Mouse (Mus musculus): ENCODE measurements around the gene Col4a6. TPM values are rescaled to one million over a fixed set of nuclear protein-coding genes. Genes with fewer than 3 reads are reported as not detected.
A peak's percentile ranks its signal among the peaks of the same experiment; 100 is the strongest.

The Col4a6 gene
- polyA plus RNA-seq (2015; fragmentation: Nextera tagmentation; extraction: Ambion mirVana), result 2.2 and 2.5 TPM in 2 replicates

GRCm38 (mm10) chrX:141473470-141474302, at the start of gene Col4a6:
TSS of gene Col4a6 (minus strand) at chrX:141474076.
- Histone ChIP-seq H3K36me3 (no peaks in the 10 kb centered on the region), H3K27me3 (peaks cover 48% of the 10 kb centered on the region), H3K9me3 (no peaks in the 10 kb centered on the region), H3K4me1 (replicated peaks) (no peaks in the 10 kb centered on the region), H3K9ac (peak within 1 kb of the TSS; percentile 49; the same call in 1 of the 2 replicates), H3K4me3 (peak within 1 kb of the TSS; percentile 43), H3K27ac (replicated peaks) (no peak within 1 kb of the TSS), H3K4me2 (peak within 1 kb of the TSS; percentile 63)
- WGBS, result 24% methylated on average over 16 of the region's 16 CpGs
- ATAC-seq (ENCODE audit: low read depth), result no peak

DNA sequence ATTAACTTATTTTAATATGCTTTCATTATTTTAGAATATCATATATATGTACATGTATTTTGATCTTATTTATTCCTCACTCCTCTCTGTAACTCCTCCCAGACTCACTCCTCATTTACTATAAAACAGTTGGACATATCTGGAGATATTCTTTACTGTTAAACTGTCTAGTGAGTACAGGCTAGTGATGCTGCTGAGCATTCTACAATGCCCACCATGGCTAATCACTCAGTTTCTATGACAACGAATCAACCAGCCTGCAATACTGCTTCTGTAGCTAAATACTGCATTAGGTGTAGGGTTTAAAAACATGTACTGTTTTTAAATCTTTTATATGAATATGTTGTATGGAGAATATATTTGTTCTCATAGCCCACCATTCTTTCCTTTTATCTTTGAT, 29.2 kb upstream of the Col4a6 start:
- 81% methylated on average over 1 of the region's 1 CpGs for WGBS
- H3K9me3 ChIP-seq, result no peaks in the 10 kb centered on the region
- no peak overlapping the region for H3K9ac ChIP-seq
- no peaks in the 10 kb centered on the region for H3K4me1 ChIP-seq (replicated peaks)
- no peak overlapping the region for H3K4me3 ChIP-seq
- no peak overlapping the region for H3K27ac ChIP-seq (replicated peaks)
- peaks cover 5% of the 10 kb centered on the region for H3K27me3 ChIP-seq
- no peak overlapping the region for H3K4me2 ChIP-seq
- ATAC-seq (ENCODE audit: low read depth), result no peak
- no peaks in the 10 kb centered on the region for H3K36me3 ChIP-seq

DNA sequence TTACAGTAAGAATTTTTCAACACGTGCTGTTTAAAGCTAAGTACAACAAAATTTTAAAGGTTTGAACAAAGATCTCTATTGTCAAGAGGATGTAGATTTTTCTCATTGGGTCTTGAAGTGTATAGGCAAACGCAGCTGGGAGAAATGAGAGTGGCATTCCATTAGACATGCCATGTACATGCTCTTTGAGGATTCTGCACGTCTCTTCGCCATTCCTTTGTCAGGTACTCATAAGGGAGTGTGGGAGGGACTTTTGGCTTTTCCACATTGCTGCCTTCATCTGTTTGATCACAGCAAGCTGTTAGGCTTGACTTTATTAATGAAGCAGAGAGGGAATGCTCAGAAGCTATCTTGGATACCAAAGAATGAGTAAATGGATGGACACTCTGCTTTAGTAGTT, 20.7 kb upstream of the Col4a6 start:
- Histone ChIP-seq H3K4me3 (no peak overlapping the region), H3K27ac (replicated peaks) (no peak overlapping the region), H3K27me3 (peaks cover 15% of the 10 kb centered on the region; the same call in 1 of the 2 replicates), H3K9ac (no peak overlapping the region), H3K9me3 (no peaks in the 10 kb centered on the region), H3K36me3 (no peaks in the 10 kb centered on the region), H3K4me2 (no peak overlapping the region), H3K4me1 (replicated peaks) (no peaks in the 10 kb centered on the region)
- WGBS, result 74% methylated on average over 4 of the region's 4 CpGs
- ATAC-seq (ENCODE audit: low read depth), result no peak

- Histone ChIP-seq H3K9ac (peak overlapping the region; percentile 57), H3K36me3 (no peaks in the 10 kb centered on the region), H3K4me2 (peak overlapping the region; percentile 63), H3K4me3 (peak overlapping the region; percentile 43), H3K9me3 (no peaks in the 10 kb centered on the region), H3K4me1 (replicated peaks) (no peaks in the 10 kb centered on the region), H3K27me3 (peaks cover 34% of the 10 kb centered on the region), H3K27ac (replicated peaks) (no peak overlapping the region)
- WGBS, result 19% methylated on average over 14 of the region's 14 CpGs
- ATAC-seq (ENCODE audit: low read depth), result peak; percentile 71; the same call in 1 of the 2 replicates
These were observed 1.9 kb upstream of the Col4a6 start for GRCm38 (mm10) chrX:141475566-141476327.

DNA sequence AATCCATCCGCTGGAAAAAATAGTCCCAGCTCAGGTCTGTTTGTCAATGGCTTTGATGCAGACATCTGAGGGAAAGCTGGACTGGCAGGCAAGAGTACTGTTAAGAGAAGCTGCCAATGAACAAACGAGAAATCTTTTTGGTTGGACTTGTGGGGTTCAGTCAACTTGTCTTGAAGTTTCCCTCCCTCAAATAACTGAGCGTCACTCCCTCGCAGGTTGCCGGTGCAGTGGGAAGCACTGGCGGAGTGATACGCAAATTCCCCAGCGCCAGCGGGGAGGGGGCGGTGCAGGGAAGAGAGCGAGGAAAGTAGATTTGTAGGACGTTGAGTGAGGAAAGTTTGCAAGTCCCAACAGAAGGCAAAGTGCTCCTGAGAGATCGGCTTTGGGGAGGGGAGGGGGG, 1.2 kb upstream of the Col4a6 start, which contains the start of gene Col4a5:
TSS of gene Col4a5 (plus strand) at position 276 of the 400 bp plus-strand sequence.
- no peaks in the 10 kb centered on the region for H3K36me3 ChIP-seq
- H3K27me3 ChIP-seq, result peaks cover 36% of the 10 kb centered on the region
- no peak within 1 kb of the TSS for H3K27ac ChIP-seq (replicated peaks)
- ATAC-seq (ENCODE audit: low read depth), result peak; percentile 84
- H3K9me3 ChIP-seq, result no peaks in the 10 kb centered on the region
- 11% methylated on average over 13 of the region's 13 CpGs for WGBS
- H3K4me3 ChIP-seq, result peak within 1 kb of the TSS; percentile 43
- peak within 1 kb of the TSS; percentile 57 for H3K9ac ChIP-seq
- peak within 1 kb of the TSS; percentile 63 for H3K4me2 ChIP-seq
- H3K4me1 ChIP-seq (replicated peaks), result no peaks in the 10 kb centered on the region

DNA sequence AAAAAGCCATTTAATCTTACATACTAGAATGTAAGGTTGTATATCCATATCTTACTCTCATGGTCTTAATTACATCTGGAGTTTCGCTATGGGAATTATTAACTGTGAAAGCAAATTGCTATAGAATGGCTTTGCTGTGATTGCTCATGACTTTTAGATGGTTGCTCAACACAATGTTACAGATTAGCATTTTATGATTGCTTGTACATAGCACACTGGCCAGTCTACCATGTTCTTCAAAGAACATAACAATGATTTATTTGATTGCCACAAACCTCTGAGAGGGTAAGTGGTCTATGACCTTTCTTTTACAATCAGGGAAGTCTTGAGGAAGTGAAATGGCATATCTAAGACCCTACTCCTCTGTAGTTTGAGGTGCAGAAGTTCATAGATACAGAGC, 25.9 kb downstream of the Col4a6 start:
- H3K4me3 ChIP-seq, result no peak overlapping the region
- H3K27ac ChIP-seq (replicated peaks), result no peak overlapping the region
- no peak overlapping the region for H3K4me2 ChIP-seq
- 78% methylated on average over 1 of the region's 1 CpGs for WGBS
- no peaks in the 10 kb centered on the region for H3K9me3 ChIP-seq
- H3K36me3 ChIP-seq, result no peaks in the 10 kb centered on the region
- no peak overlapping the region for H3K9ac ChIP-seq
- H3K27me3 ChIP-seq, result peaks cover 42% of the 10 kb centered on the region
- ATAC-seq (ENCODE audit: low read depth), result no peak
- H3K4me1 ChIP-seq (replicated peaks), result no peaks in the 10 kb centered on the region

- H3K27ac ChIP-seq (replicated peaks), result no peak overlapping the region
- H3K27me3 ChIP-seq, result peaks cover 23% of the 10 kb centered on the region
- ATAC-seq (ENCODE audit: low read depth), result no peak
- no peaks in the 10 kb centered on the region for H3K9me3 ChIP-seq
- H3K4me2 ChIP-seq, result no peak overlapping the region
- H3K4me1 ChIP-seq (replicated peaks), result no peaks in the 10 kb centered on the region
- WGBS, result 67% methylated on average over 2 of the region's 2 CpGs
- no peaks in the 10 kb centered on the region for H3K36me3 ChIP-seq
- H3K4me3 ChIP-seq, result no peak overlapping the region
- no peak overlapping the region for H3K9ac ChIP-seq
These were observed 34.5 kb downstream of the Col4a6 start for GRCm38 (mm10) chrX:141439423-141439822.

GRCm38 (mm10) chrX:141436780-141437179, 37.1 kb downstream of the Col4a6 start:
- Histone ChIP-seq H3K36me3 (no peaks in the 10 kb centered on the region), H3K4me2 (no peak overlapping the region), H3K4me1 (replicated peaks) (no peaks in the 10 kb centered on the region), H3K27ac (replicated peaks) (no peak overlapping the region), H3K9ac (no peak overlapping the region), H3K9me3 (no peaks in the 10 kb centered on the region), H3K27me3 (peaks cover 26% of the 10 kb centered on the region), H3K4me3 (no peak overlapping the region)
- WGBS, result 91% methylated on average over 6 of the region's 6 CpGs
- ATAC-seq (ENCODE audit: low read depth), result no peak

GRCm38 (mm10) chrX:141415318-141415717, 58.6 kb downstream of the Col4a6 start:
- no peak for ATAC-seq (ENCODE audit: low read depth)
- Histone ChIP-seq H3K27ac (replicated peaks) (no peak overlapping the region), H3K4me3 (no peak overlapping the region), H3K36me3 (no peaks in the 10 kb centered on the region), H3K4me2 (no peak overlapping the region), H3K9me3 (no peaks in the 10 kb centered on the region), H3K4me1 (replicated peaks) (no peaks in the 10 kb centered on the region), H3K9ac (no peak overlapping the region), H3K27me3 (peaks cover 19% of the 10 kb centered on the region; the same call in 1 of the 2 replicates)
- WGBS, result 57% methylated on average over 2 of the region's 2 CpGs

DNA sequence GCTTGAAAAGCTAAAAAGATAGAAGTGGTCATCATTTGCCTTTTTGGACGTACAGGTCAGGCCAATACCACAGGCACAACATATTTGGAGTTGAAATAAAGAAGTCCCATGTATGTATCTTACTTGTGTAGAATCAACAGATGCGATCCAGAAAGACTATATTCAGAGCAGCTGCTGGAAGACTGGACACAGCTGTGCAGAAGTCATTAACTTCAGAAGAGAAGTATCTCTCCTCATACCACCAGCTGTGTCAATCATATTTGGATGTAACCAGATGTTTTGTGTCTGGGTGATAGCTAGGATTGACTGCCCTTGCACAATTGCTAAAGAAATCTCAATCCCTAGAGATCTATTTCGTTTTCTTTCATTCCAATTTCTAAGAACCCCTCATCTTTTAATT, 77.6 kb downstream of the Col4a6 start:
- Histone ChIP-seq H3K4me1 (replicated peaks) (no peaks in the 10 kb centered on the region), H3K4me2 (no peak overlapping the region), H3K4me3 (no peak overlapping the region), H3K27ac (replicated peaks) (no peak overlapping the region), H3K9ac (no peak overlapping the region), H3K9me3 (no peaks in the 10 kb centered on the region), H3K27me3 (peaks cover 34% of the 10 kb centered on the region), H3K36me3 (no peaks in the 10 kb centered on the region)
- no peak for ATAC-seq (ENCODE audit: low read depth)
- WGBS, result 74% methylated on average over 3 of the region's 3 CpGs

GRCm38 (mm10) chrX:141385399-141386105, 88.3 kb downstream of the Col4a6 start:
- no peak overlapping the region for H3K9ac ChIP-seq
- no peak overlapping the region for H3K4me3 ChIP-seq
- no peaks in the 10 kb centered on the region for H3K4me1 ChIP-seq (replicated peaks)
- H3K36me3 ChIP-seq, result no peaks in the 10 kb centered on the region
- 29% methylated on average over 3 of the region's 3 CpGs for WGBS
- H3K27me3 ChIP-seq, result peaks cover 56% of the 10 kb centered on the region
- no peak overlapping the region for H3K27ac ChIP-seq (replicated peaks)
- H3K9me3 ChIP-seq, result no peaks in the 10 kb centered on the region
- no peak overlapping the region for H3K4me2 ChIP-seq
- no peak for ATAC-seq (ENCODE audit: low read depth)

GRCm38 (mm10) chrX:141384632-141385031, 89.2 kb downstream of the Col4a6 start:
- Histone ChIP-seq H3K36me3 (no peaks in the 10 kb centered on the region), H3K9me3 (no peaks in the 10 kb centered on the region), H3K4me1 (replicated peaks) (no peaks in the 10 kb centered on the region), H3K9ac (no peak overlapping the region), H3K4me3 (no peak overlapping the region), H3K27ac (replicated peaks) (no peak overlapping the region), H3K4me2 (no peak overlapping the region), H3K27me3 (peaks cover 49% of the 10 kb centered on the region)
- WGBS, result 21% methylated on average over 2 of the region's 2 CpGs
- ATAC-seq (ENCODE audit: low read depth), result no peak

All from neural tube, embryonic 13.5 days (tissue).